Mouse (Mus musculus) thymus, adult 2 months (tissue): ENCODE data around the gene C7.

Experiments used
- CTCF ChIP-seq: fragments of 200-500 bp; IDR thresholded peaks from 2 replicates; pipeline ENCODE4 v1.5.1; 2012; ENCODE audit warnings: mild to moderate bottlenecking, control low read depth, low read length, moderate library complexity, borderline replicate concordance; ENCODE audit not compliant: control insufficient read depth, poor library complexity, insufficient read depth; ENCODE audit errors: extremely low read depth
- POLR2A ChIP-seq: fragments of 200-500 bp; IDR thresholded peaks from 2 replicates; pipeline ENCODE4 v1.6.1; 2012; ENCODE audit warnings: mild to moderate bottlenecking, low read length, control low read depth, moderate library complexity; ENCODE audit not compliant: control insufficient read depth, poor library complexity, insufficient read depth; ENCODE audit errors: extremely low read depth

GRCm38 (mm10) chr15:5002903-5003302 is 60.6 kb downstream of the C7 start:
- no peak for TF ChIP-seq POLR2A
- TF ChIP-seq CTCF, result no peak
